Mouse (Mus musculus): Measurements from ENCODE around the gene Asic1. TPM values are rescaled to one million over a fixed set of nuclear protein-coding genes. Genes with fewer than 3 reads are reported as not detected.

Gene Asic1
- total and polyA plus RNA-seq, 3 experiments, result 0.08 to 1.0 TPM; not detected in 1

DNA sequence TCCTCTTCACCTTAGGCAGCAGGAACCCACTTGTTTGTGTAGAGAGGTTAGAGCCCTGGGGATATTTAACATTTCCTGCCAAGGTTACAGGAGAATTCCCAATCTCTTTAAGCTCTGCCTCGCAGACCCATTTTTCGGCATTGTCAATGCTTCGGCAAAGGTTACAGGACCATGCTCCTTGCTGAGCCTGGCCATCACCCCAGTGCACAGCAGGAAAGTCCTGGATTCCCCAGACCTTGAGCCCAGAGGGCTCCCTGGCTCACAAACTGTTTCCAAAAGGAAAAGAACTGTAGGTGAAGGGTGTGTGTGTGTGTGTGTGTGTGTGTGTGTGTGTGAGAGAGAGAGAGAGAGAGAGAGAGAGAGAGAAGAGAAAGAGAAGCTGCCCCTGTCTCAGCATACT lies 4.7 kb downstream of the Asic1 start:
- peaks cover 4 to 6% of the 10 kb centered on the region in 2 experiments; a peak in 3 of 4 replicates for H3K27me3 ChIP-seq (ENCODE audit: control insufficient read depth in 1 of 2, insufficient read depth in 2 of 2, low read length in 2 of 2)
- no peak for DNase-seq (ENCODE audit: low read depth, low spot score)
- no peak for TF ChIP-seq USF1 (IDR thresholded peaks at IDR 0.05; ENCODE audit: low read depth, low read length)
- no peak for TF ChIP-seq MYC (IDR thresholded peaks at IDR 0.05; ENCODE audit: low read depth, low read length)
- no peak for TF ChIP-seq UBTF (IDR thresholded peaks at IDR 0.05; ENCODE audit: borderline replicate concordance, insufficient read depth, low read depth, low read length)
- TF ChIP-seq EP300 (IDR thresholded peaks at IDR 0.05; ENCODE audit: low read depth in 1 of 2, low read length in 2 of 2), result no peak
- TF ChIP-seq MAZ (IDR thresholded peaks at IDR 0.05; ENCODE audit: low read depth, low read length), result no peak
- TF ChIP-seq ELF1 (IDR thresholded peaks at IDR 0.05; ENCODE audit: low read depth, low read length), result no peak
- TF ChIP-seq NELFE (IDR thresholded peaks at IDR 0.05; ENCODE audit: low read depth, low read length), result no peak
- no peak for TF ChIP-seq TCF12 (IDR thresholded peaks at IDR 0.05; ENCODE audit: low read depth, low read length)
- TF ChIP-seq CHD2 (IDR thresholded peaks at IDR 0.05; ENCODE audit: low read length), result no peak

DNA sequence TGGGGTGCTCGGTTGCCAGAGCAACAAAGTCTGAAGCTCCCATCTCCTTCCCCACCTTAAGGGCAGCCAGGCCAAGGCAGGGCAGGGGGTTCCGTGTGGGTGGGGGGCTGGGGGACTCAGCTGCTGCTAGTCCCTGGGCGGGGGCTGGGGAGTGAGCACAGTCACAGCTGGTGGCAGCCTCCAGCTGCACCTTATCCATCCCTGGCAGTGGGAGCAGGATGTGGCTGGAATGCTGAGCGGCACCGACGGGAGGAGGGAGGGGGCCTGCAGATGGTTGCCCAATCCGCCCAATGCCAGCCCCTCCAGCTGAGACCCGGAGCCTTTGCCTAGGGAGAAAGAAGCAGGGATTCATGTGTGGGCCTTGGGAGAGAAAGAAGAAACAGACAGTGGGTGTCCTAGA lies 6.9 kb downstream of the Asic1 start:
- Histone ChIP-seq H3K27ac (ENCODE audit: control insufficient read depth, low read depth, low read length) (no peak overlapping the region), H3K9ac (ENCODE audit: control insufficient read depth, low read depth, low read length, poor library complexity, severe bottlenecking) (no peak overlapping the region)

More for the DNA sequence above, 4.7 kb downstream of the Asic1 start:
- H3K4me1 ChIP-seq (ENCODE audit: control insufficient read depth in 1 of 2, insufficient read depth in 2 of 2, low read length in 2 of 2), result peaks cover 0 to 6% of the 10 kb centered on the region in 2 experiments; a peak in 1 of 4 replicates
- H3K79me2 ChIP-seq (ENCODE audit: control insufficient read depth, insufficient read depth, low read length, poor library complexity), result no peaks in the 10 kb centered on the region
- H3K27ac ChIP-seq (ENCODE audit: control insufficient read depth, low read depth, low read length), result no peak overlapping the region
- H3K9ac ChIP-seq (ENCODE audit: control insufficient read depth, low read depth, low read length, poor library complexity, severe bottlenecking), result no peak overlapping the region
- no peaks in the 10 kb centered on the region for H3K9me3 ChIP-seq (replicated peaks; ENCODE audit: insufficient read depth, low read length)
- no peak overlapping the region for H3K4me3 ChIP-seq (ENCODE audit: control insufficient read depth in 1 of 2, insufficient read depth in 1 of 2, low read depth in 2 of 2, low read length in 2 of 2)
- H3K36me3 ChIP-seq (ENCODE audit: control insufficient read depth in 1 of 2, insufficient read depth in 2 of 2, low read length in 2 of 2), result no peaks in the 10 kb centered on the region

More for the DNA sequence above, 6.9 kb downstream of the Asic1 start:
- no peaks in the 10 kb centered on the region for H3K36me3 ChIP-seq (ENCODE audit: control insufficient read depth in 1 of 2, insufficient read depth in 2 of 2, low read length in 2 of 2)
- H3K27me3 ChIP-seq (ENCODE audit: control insufficient read depth in 1 of 2, insufficient read depth in 2 of 2, low read length in 2 of 2), result peaks cover 6 to 7% of the 10 kb centered on the region in 2 experiments; a peak in 3 of 4 replicates
- TF ChIP-seq SMC3 (IDR thresholded peaks at IDR 0.05; ENCODE audit: low read depth, low read length), result no peak
- TF ChIP-seq CHD1 (IDR thresholded peaks at IDR 0.05; ENCODE audit: low read depth, low read length), result no peak
- no peak for TF ChIP-seq MEF2A (IDR thresholded peaks at IDR 0.05; ENCODE audit: extremely low read depth, insufficient replicate concordance, low read depth, low read length, poor library complexity, severe bottlenecking)
- no peak for TF ChIP-seq GATA1 (IDR thresholded peaks at IDR 0.05; ENCODE audit: low read depth, low read length)
- TF ChIP-seq CHD2 (IDR thresholded peaks at IDR 0.05; ENCODE audit: low read length), result no peak
- no peak for TF ChIP-seq RCOR1 (IDR thresholded peaks at IDR 0.05; ENCODE audit: low read depth, low read length)
- no peak for TF ChIP-seq ZMIZ1 (IDR thresholded peaks at IDR 0.05; ENCODE audit: low read depth, low read length)
- no peak for TF ChIP-seq KAT2A (conservative IDR thresholded peaks at IDR 0.05; ENCODE audit: low read depth, low read length)
- no peak for TF ChIP-seq ZNF384 (IDR thresholded peaks at IDR 0.05; ENCODE audit: low read depth, low read length)
- no peak for TF ChIP-seq TCF12 (IDR thresholded peaks at IDR 0.05; ENCODE audit: low read depth, low read length)
- TF ChIP-seq ETS1 (IDR thresholded peaks at IDR 0.05; ENCODE audit: low read depth, low read length), result no peak
- H3K9me3 ChIP-seq (replicated peaks; ENCODE audit: insufficient read depth, low read length), result no peaks in the 10 kb centered on the region
- no peak overlapping the region for H3K4me3 ChIP-seq (ENCODE audit: control insufficient read depth in 1 of 2, insufficient read depth in 1 of 2, low read depth in 2 of 2, low read length in 2 of 2)
- peaks cover 0 to 6% of the 10 kb centered on the region in 2 experiments; a peak in 1 of 4 replicates for H3K4me1 ChIP-seq (ENCODE audit: control insufficient read depth in 1 of 2, insufficient read depth in 2 of 2, low read length in 2 of 2)
- no peaks in the 10 kb centered on the region for H3K79me2 ChIP-seq (ENCODE audit: control insufficient read depth, insufficient read depth, low read length, poor library complexity)
- DNase-seq (ENCODE audit: low read depth, low spot score), result no peak

Data from MEL (cell line).